7 mouse cellular contexts compared by ENCODE assay signal in the genomic region with DNA sequence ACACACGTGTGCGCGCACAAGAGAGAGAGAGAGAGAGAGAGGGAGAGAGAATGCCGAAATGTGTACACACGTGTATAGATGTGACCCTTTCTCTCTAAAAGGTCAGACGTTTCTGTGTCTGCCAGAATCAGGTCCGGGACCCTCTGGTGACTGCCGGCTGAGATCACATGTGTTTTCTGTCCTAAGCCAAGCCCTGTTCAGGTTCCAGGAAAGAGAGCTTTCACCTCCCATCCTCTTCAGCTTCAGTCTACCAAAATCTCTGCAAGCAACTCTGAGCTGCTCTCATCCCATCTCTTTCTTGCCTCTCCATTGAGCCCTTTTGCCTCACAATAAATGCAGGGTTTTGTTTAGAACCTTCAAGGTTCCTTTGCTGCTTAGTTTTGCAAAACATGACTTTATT. TPM values are rescaled to one million over a fixed set of nuclear protein-coding genes. Genes with fewer than 3 reads are reported as not detected.
A peak's percentile ranks its signal among the peaks of the same experiment; 100 is the strongest.
DNase-seq lines count a peak whose midpoint lies in the region; ATAC-seq lines count a peak whose summit lies in the region.

No protein-coding gene starts in this region.

- H3K4me1 ChIP-seq in limb, embryonic 12.5 days (replicated peaks), result 0 out of 2 replicates have a peak, but pooled peaks cover 3% of the 10 kb centered on the region
- H3K4me1 ChIP-seq in limb, embryonic 10.5 days, result peaks cover 14% of the 10 kb centered on the region
- no peaks in the 10 kb centered on the region for H3K4me1 ChIP-seq in embryonic facial prominence, embryonic 12.5 days
- peaks cover 50% of the 10 kb centered on the region for H3K4me1 ChIP-seq in hindbrain, embryonic 13.5 days (replicated peaks)
- H3K4me1 ChIP-seq in neural tube, embryonic 15.5 days, result peaks cover 44% of the 10 kb centered on the region

- H3K9ac ChIP-seq in limb, embryonic 12.5 days (replicated peaks), result no peak overlapping the region
- no peak overlapping the region for H3K9ac ChIP-seq in embryonic facial prominence, embryonic 12.5 days
- 0 out of 2 replicates have a peak overlapping the region, but pooled peaks have one; percentile 9 for H3K9ac ChIP-seq in hindbrain, embryonic 13.5 days
- no peak overlapping the region for H3K9ac ChIP-seq in neural tube, embryonic 15.5 days (replicated peaks)

- H3K4me2 ChIP-seq in limb, embryonic 12.5 days, result peak overlapping the region; percentile 44
- peak overlapping the region; percentile 31 for H3K4me2 ChIP-seq in embryonic facial prominence, embryonic 12.5 days (replicated peaks)
- peak overlapping the region; percentile 42 for H3K4me2 ChIP-seq in hindbrain, embryonic 13.5 days
- H3K4me2 ChIP-seq in neural tube, embryonic 15.5 days, result peak overlapping the region; percentile 38

- intact Hi-C loops in left cerebral cortex, postnatal 36 days (cut with DNase I), result loop anchor here (1.0 kb wide), 1 partner anchor 90 kb away; no protein-coding TSS in a partner anchor

- H3K9me3 ChIP-seq in limb, embryonic 12.5 days, result no peaks in the 10 kb centered on the region
- H3K9me3 ChIP-seq in limb, embryonic 10.5 days (replicated peaks), result no peaks in the 10 kb centered on the region
- no peaks in the 10 kb centered on the region for H3K9me3 ChIP-seq in embryonic facial prominence, embryonic 12.5 days
- H3K9me3 ChIP-seq in hindbrain, embryonic 13.5 days, result no peaks in the 10 kb centered on the region
- H3K9me3 ChIP-seq in neural tube, embryonic 15.5 days (replicated peaks), result no peaks in the 10 kb centered on the region

- H3K27me3 ChIP-seq in limb, embryonic 12.5 days, result peaks cover 72% of the 10 kb centered on the region
- peaks cover 59% of the 10 kb centered on the region for H3K27me3 ChIP-seq in limb, embryonic 10.5 days (ENCODE audit: low read depth, poor library complexity, severe bottlenecking)
- peaks cover 29% of the 10 kb centered on the region for H3K27me3 ChIP-seq in embryonic facial prominence, embryonic 12.5 days
- peaks cover 30% of the 10 kb centered on the region for H3K27me3 ChIP-seq in hindbrain, embryonic 13.5 days
- H3K27me3 ChIP-seq in neural tube, embryonic 15.5 days (replicated peaks), result 0 out of 2 replicates have a peak, but pooled peaks cover 7% of the 10 kb centered on the region

- WGBS in limb, embryonic 12.5 days, result 74% methylated on average over 7 of the region's 8 CpGs
- 73% methylated on average over 8 of the region's 8 CpGs for WGBS in limb, embryonic 10.5 days
- WGBS in embryonic facial prominence, embryonic 12.5 days, result 58% methylated on average over 8 of the region's 8 CpGs
- WGBS in hindbrain, embryonic 13.5 days, result 61% methylated on average over 8 of the region's 8 CpGs
- 63% methylated on average over 8 of the region's 8 CpGs for WGBS in neural tube, embryonic 15.5 days

- no peak for DNase-seq in limb, embryonic 10.5 days (ENCODE audit: low spot score)
- DNase-seq in MN1 (ENCODE audit: low spot score), result no peak
- DNase-seq in left cerebral cortex, postnatal 36 days (ENCODE audit: low spot score in 2 of 2), result no peak

- H3K4me3 ChIP-seq in limb, embryonic 12.5 days (replicated peaks), result no peak overlapping the region
- no peak overlapping the region for H3K4me3 ChIP-seq in limb, embryonic 10.5 days
- no peak overlapping the region for H3K4me3 ChIP-seq in embryonic facial prominence, embryonic 12.5 days
- H3K4me3 ChIP-seq in hindbrain, embryonic 13.5 days, result no peak overlapping the region
- H3K4me3 ChIP-seq in neural tube, embryonic 15.5 days (replicated peaks), result no peak overlapping the region

- ATAC-seq in limb, embryonic 12.5 days (ENCODE audit: insufficient number of reproducible peaks, insufficient read depth, low FRiP score, low TSS enrichment, low read depth), result no peak
- no peak for ATAC-seq in embryonic facial prominence, embryonic 12.5 days (ENCODE audit: insufficient number of reproducible peaks, insufficient read depth, low FRiP score, low TSS enrichment)
- no peak for ATAC-seq in hindbrain, embryonic 13.5 days (ENCODE audit: low FRiP score)
- ATAC-seq in neural tube, embryonic 15.5 days (ENCODE audit: low FRiP score), result no peak

- no peaks in the 10 kb centered on the region for H3K36me3 ChIP-seq in limb, embryonic 12.5 days
- H3K36me3 ChIP-seq in limb, embryonic 10.5 days, result no peaks in the 10 kb centered on the region
- no peaks in the 10 kb centered on the region for H3K36me3 ChIP-seq in embryonic facial prominence, embryonic 12.5 days
- H3K36me3 ChIP-seq in hindbrain, embryonic 13.5 days, result no peaks in the 10 kb centered on the region
- no peaks in the 10 kb centered on the region for H3K36me3 ChIP-seq in neural tube, embryonic 15.5 days

- no peak overlapping the region for H3K27ac ChIP-seq in limb, embryonic 12.5 days
- H3K27ac ChIP-seq in limb, embryonic 10.5 days, result no peak overlapping the region
- no peak overlapping the region for H3K27ac ChIP-seq in embryonic facial prominence, embryonic 12.5 days
- H3K27ac ChIP-seq in hindbrain, embryonic 13.5 days, result no peak overlapping the region
- no peak overlapping the region for H3K27ac ChIP-seq in neural tube, embryonic 15.5 days (replicated peaks)

RNA-seq across cellular contexts. Expression of gene Setd6, which starts 19.0 kb away (rescaled TPM):
- 17.9 and 18.2 TPM in 2 replicates for polyA plus RNA-seq in limb, embryonic 12.5 days (2016; fragmentation: Nextera tagmentation; extraction: Ambion mirVana)
- 16.7 and 22.6 TPM in 2 replicates for polyA plus RNA-seq in limb, embryonic 10.5 days (2016; fragmentation: Nextera tagmentation; extraction: Ambion mirVana)
- polyA plus RNA-seq in embryonic facial prominence, embryonic 12.5 days (2016; fragmentation: Nextera tagmentation; extraction: Ambion mirVana), result 19.5 and 21.4 TPM in 2 replicates
- polyA plus RNA-seq in hindbrain, embryonic 13.5 days (2015; fragmentation: Nextera tagmentation; extraction: Ambion mirVana), result 23.6 and 23.7 TPM in 2 replicates
- 32.9 and 34.8 TPM in 2 replicates for polyA plus RNA-seq in neural tube, embryonic 15.5 days (2015; fragmentation: Nextera tagmentation; extraction: Ambion mirVana)
- total RNA-seq in left cerebral cortex, postnatal 36 days (2021), result 10 to 100 TPM; 16.5 to 19.7 TPM

RNA-seq across cellular contexts. Expression of gene Ndrg4, which starts 19.9 kb away (rescaled TPM):
- 13.1 and 14.0 TPM in 2 replicates for polyA plus RNA-seq in limb, embryonic 12.5 days (2016; fragmentation: Nextera tagmentation; extraction: Ambion mirVana)
- 7.6 and 9.7 TPM in 2 replicates for polyA plus RNA-seq in limb, embryonic 10.5 days (2016; fragmentation: Nextera tagmentation; extraction: Ambion mirVana)
- 27.3 and 34.4 TPM in 2 replicates for polyA plus RNA-seq in embryonic facial prominence, embryonic 12.5 days (2016; fragmentation: Nextera tagmentation; extraction: Ambion mirVana)
- polyA plus RNA-seq in hindbrain, embryonic 13.5 days (2015; fragmentation: Nextera tagmentation; extraction: Ambion mirVana), result 224 and 229 TPM in 2 replicates
- polyA plus RNA-seq in neural tube, embryonic 15.5 days (2015; fragmentation: Nextera tagmentation; extraction: Ambion mirVana), result 495 and 557 TPM in 2 replicates
- 1,000 to 10,000 TPM; 1,722 to 1,837 TPM for total RNA-seq in left cerebral cortex, postnatal 36 days (2021)
